Mouse (Mus musculus) kidney, adult 2 months (tissue): ENCODE measurements around the gene Iqsec1.

Experiments
- CTCF ChIP-seq: fragments of 200-500 bp; conservative IDR thresholded peaks from 2 replicates; pipeline ENCODE4 v1.5.1; 2011; ENCODE audit warnings: low read depth, mild to moderate bottlenecking, control low read depth, low read length, moderate library complexity, mixed read lengths; ENCODE audit not compliant: insufficient read depth, insufficient read length
- POLR2A ChIP-seq: fragments of 200-500 bp; IDR thresholded peaks from one replicate; pipeline ENCODE4 v1.6.1; 2011; ENCODE audit warnings: low read depth, low read length, control low read depth

DNA sequence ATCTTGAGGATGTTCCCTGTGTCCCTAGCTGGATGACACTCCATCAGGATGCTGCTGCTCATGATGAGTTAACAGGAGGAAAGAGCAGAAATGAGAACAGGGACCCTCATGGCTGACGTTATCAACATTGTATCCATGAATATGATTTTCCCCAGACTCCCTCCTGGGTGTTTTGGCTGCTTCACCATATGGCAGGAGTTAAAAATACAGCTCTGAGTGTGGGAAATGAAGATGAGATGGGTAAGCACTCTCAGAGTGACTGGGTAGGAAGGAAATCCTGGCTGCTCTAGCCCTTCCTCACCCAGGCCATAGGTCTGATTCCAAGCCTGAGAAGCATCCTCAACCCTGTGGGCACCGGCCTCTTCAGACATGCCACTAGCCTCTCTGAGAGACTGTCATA is 14.2 kb downstream of the Iqsec1 start:
- TF ChIP-seq POLR2A, result no peak
- no peak for TF ChIP-seq CTCF
